Mouse (Mus musculus) cerebellum, adult 2 months (tissue): ENCODE results near the gene Rims1. TPM values are rescaled to one million over a fixed set of nuclear protein-coding genes. Genes with fewer than 3 reads are reported as not detected.

Experiments
- DNase-seq, 2 experiments: peaks; one replicate each; pipeline ENCODE4 v3.0.0; 2021
- H3K27ac ChIP-seq: fragments of 200-500 bp; 2 replicates; pipeline ENCODE4 v1.5.1; 2012; ENCODE audit warnings: low read length, control low read depth, inconsistent platforms; ENCODE audit not compliant: insufficient read depth
- H3K27me3 ChIP-seq: fragments of 200-500 bp; 2 replicates; pipeline ENCODE4 v1.6.1; 2012; ENCODE audit warnings: inconsistent platforms, mild to moderate bottlenecking, low read length, moderate library complexity; ENCODE audit not compliant: control insufficient read depth, insufficient read depth
- H3K4me1 ChIP-seq: fragments of 200-500 bp; 2 replicates; pipeline ENCODE4 v1.6.1; 2011; ENCODE audit warnings: low read length; ENCODE audit not compliant: control insufficient read depth, insufficient read depth
- H3K4me3 ChIP-seq: fragments of 200-500 bp; replicated peaks from 2 replicates; pipeline ENCODE3; 2011; ENCODE audit warnings: mild to moderate bottlenecking, low read depth, low read length, control low read depth; ENCODE audit not compliant: insufficient read depth
- CTCF ChIP-seq: fragments of 200-500 bp; IDR thresholded peaks from 2 replicates; pipeline ENCODE4 v1.5.1; 2011; ENCODE audit warnings: low read depth, mild to moderate bottlenecking, control low read depth, low read length, moderate library complexity, borderline replicate concordance; ENCODE audit not compliant: insufficient read depth
- POLR2A ChIP-seq: fragments of 200-500 bp; IDR thresholded peaks from 2 replicates; pipeline ENCODE4 v1.6.1; 2011; ENCODE audit warnings: low read length, control low read depth, borderline replicate concordance; ENCODE audit not compliant: insufficient read depth
- WGBS: fragments of 180-500 bp; shearing (Covaris S2); methylation state at CpG from one replicate; pipeline ENCODE4 v1.1.7; 2018; 5-methylcytosine and 5-hydroxymethylcytosine counted together
- polyA plus RNA-seq: library from polyadenylated mRNA; depleted of rRNA; stranded (reverse); fragments of >200 nt; gene quantifications from 2 replicates; pipeline ENCODE4 v1.2.3, GENCODE M21; 2012

Gene Rims1
- polyA plus RNA-seq, 1 experiment, result 102 TPM

GRCm38 (mm10) chr1:22613609-22614008 is 192.2 kb downstream of the Rims1 start:
- no peak for DNase-seq
- H3K4me3 ChIP-seq, result no peak overlapping the region
- H3K4me1 ChIP-seq, result peaks cover 12% of the 10 kb centered on the region; the same call in 1 of the 2 replicates
- WGBS, result 52% methylated on average over 3 of the region's 3 CpGs
- no peak for TF ChIP-seq POLR2A
- no peak for TF ChIP-seq CTCF
- H3K27me3 ChIP-seq, result no peaks in the 10 kb centered on the region
- no peak overlapping the region for H3K27ac ChIP-seq

DNA sequence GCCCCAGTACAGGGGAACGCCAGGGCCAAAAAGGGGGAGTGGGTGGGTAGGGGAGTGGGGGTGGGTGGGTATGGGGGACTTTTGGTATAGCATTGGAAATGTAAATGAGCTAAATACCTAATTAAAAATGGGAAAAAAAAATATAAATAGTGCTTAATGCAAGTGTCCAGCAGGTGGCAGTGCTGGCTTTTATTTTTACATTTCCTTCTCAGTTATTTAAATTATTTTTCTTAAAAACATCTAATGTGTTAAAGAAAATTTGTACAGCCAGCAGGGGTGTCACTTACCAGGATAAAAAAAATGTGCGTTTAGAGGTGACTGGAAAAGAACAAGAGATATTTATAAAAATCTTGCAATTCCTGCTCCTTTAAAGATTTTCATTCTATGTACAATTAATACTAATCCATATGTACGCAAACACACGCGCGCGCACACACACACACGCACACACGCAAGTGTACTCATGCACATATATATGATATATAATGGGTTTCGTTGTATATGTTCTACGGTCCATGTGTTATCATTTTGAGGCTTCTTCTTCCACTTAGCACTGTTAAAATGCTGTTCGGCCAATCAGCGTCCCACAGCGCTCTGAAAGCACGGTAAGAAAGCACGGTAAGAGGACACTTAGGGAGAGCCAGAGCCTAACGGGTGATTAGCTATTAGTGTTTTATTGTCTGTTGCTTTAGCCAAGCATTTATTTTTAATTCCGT is 201.3 kb downstream of the Rims1 start:
- H3K27ac ChIP-seq, result no peak overlapping the region
- TF ChIP-seq POLR2A (no peak), CTCF (peak; percentile 34; the same call in 1 of the 2 replicates)

DNA sequence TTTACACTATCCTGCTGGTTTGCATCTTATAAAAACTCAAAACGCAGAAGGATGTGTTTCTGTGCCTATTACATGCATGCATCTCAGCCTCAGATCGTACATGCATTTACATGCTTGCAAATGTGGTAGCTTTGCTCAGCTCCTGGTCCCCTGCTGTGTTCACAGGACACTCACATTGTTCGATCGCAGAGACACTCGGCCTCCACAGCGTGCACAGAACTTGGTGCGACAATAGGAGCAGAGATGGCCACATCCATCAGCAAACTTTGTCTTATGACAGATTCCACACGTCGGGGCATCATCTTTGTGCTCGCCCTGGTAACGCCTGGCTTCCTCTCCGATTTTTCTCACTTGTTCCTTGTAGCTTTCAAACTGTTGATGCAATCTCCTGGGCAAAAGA is 209.6 kb downstream of the Rims1 start:
- TF ChIP-seq POLR2A (no peak), CTCF (no peak)
- 34% methylated on average over 12 of the region's 12 CpGs for WGBS
- H3K4me3 ChIP-seq, result no peak overlapping the region
- no peak for DNase-seq
- H3K27ac ChIP-seq, result no peak overlapping the region
- no peaks in the 10 kb centered on the region for H3K27me3 ChIP-seq
- peaks cover 2% of the 10 kb centered on the region; the same call in 1 of the 2 replicates for H3K4me1 ChIP-seq

More for the DNA sequence above, 201.3 kb downstream of the Rims1 start:
- DNase-seq, result no peak
- no peak overlapping the region for H3K4me3 ChIP-seq
- 61% methylated on average over 18 of the region's 18 CpGs for WGBS
- no peaks in the 10 kb centered on the region for H3K27me3 ChIP-seq
- H3K4me1 ChIP-seq, result peaks cover 12% of the 10 kb centered on the region; the same call in 1 of the 2 replicates

DNA sequence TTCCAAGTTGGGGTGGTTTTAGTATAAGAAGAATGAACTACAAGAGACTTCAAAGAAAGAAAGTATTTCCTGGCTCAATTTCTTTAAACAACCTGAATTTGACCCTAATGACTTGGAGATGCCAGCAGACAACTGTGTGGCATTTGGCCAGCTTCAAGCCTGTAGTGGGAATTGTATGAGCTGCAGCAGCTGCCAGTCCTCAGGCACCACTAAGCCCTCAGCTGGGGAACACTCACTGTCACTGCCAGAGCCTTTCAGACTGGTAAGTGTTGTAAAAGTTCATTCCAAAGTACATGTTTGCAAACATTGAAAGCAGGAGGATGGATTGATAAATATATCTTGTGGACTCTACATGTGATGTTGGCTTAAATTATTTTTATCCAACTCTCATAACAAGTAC is 211.0 kb downstream of the Rims1 start:
- peak in 1 of 2 experiments; percentile 38 for DNase-seq
- H3K4me1 ChIP-seq, result peaks cover 2% of the 10 kb centered on the region; the same call in 1 of the 2 replicates
- no peak overlapping the region for H3K27ac ChIP-seq
- TF ChIP-seq POLR2A, result no peak
- no peak for TF ChIP-seq CTCF
- no peaks in the 10 kb centered on the region for H3K27me3 ChIP-seq
- no peak overlapping the region for H3K4me3 ChIP-seq

- WGBS, result 75% methylated on average over 7 of the region's 7 CpGs
- H3K4me1 ChIP-seq, result no peaks in the 10 kb centered on the region; the same call in none of the 2 replicates
- no peak for DNase-seq
- no peak overlapping the region for H3K4me3 ChIP-seq
- H3K27ac ChIP-seq, result no peak overlapping the region
- TF ChIP-seq POLR2A (no peak), CTCF (no peak)
- no peaks in the 10 kb centered on the region for H3K27me3 ChIP-seq
Observed at GRCm38 (mm10) chr1:22587859-22588383, 217.9 kb downstream of the Rims1 start.

GRCm38 (mm10) chr1:22585560-22585959 is 220.2 kb downstream of the Rims1 start:
- WGBS, result 29% methylated on average over 3 of the region's 3 CpGs
- no peaks in the 10 kb centered on the region for H3K27me3 ChIP-seq

GRCm38 (mm10) chr1:22579470-22579869 is 226.3 kb downstream of the Rims1 start:
- H3K27ac ChIP-seq, result no peak overlapping the region
- WGBS, result 88% methylated on average over 3 of the region's 3 CpGs
- TF ChIP-seq CTCF (no peak), POLR2A (no peak)
- H3K4me1 ChIP-seq, result no peaks in the 10 kb centered on the region; the same call in 1 of the 2 replicates
- DNase-seq, result no peak
- H3K27me3 ChIP-seq, result no peaks in the 10 kb centered on the region
- no peak overlapping the region for H3K4me3 ChIP-seq

More at GRCm38 (mm10) chr1:22585560-22585959, 220.2 kb downstream of the Rims1 start:
- no peak overlapping the region for H3K27ac ChIP-seq
- no peak overlapping the region for H3K4me3 ChIP-seq
- TF ChIP-seq CTCF (no peak), POLR2A (no peak)
- peak in 1 of 2 experiments; percentile 70 for DNase-seq
- H3K4me1 ChIP-seq, result no peaks in the 10 kb centered on the region; the same call in none of the 2 replicates

GRCm38 (mm10) chr1:22572720-22573119 is 233.1 kb downstream of the Rims1 start:
- WGBS, result 97% methylated on average over 1 of the region's 1 CpGs
- no peak for TF ChIP-seq CTCF
- TF ChIP-seq POLR2A, result no peak

More at GRCm38 (mm10) chr1:22572720-22573119, 233.1 kb downstream of the Rims1 start:
- Histone ChIP-seq H3K4me3 (no peak overlapping the region), H3K27me3 (no peaks in the 10 kb centered on the region), H3K4me1 (peaks cover 9% of the 10 kb centered on the region; the same call in 1 of the 2 replicates), H3K27ac (no peak overlapping the region)
- DNase-seq, result no peak
